Mouse (Mus musculus) ES-E14 (cell line): Measurements from ENCODE around the gene Abcc6. TPM values are rescaled to one million over a fixed set of nuclear protein-coding genes. Genes with fewer than 3 reads are reported as not detected.
A peak's percentile ranks its signal among the peaks of the same experiment; 100 is the strongest.

Experiments
- DNase-seq: peaks from one replicate; pipeline ENCODE4 v3.0.0-alpha.2; 2013; ENCODE audit warnings: low read depth, low spot score
- H3K27ac ChIP-seq: 2 replicates; pipeline ENCODE4 v1.5.1; 2012; ENCODE audit warnings: low read depth, mild to moderate bottlenecking, low read length, moderate library complexity, mixed read lengths; ENCODE audit not compliant: poor library complexity, insufficient read depth, severe bottlenecking
- H3K36me3 ChIP-seq: 2 replicates; pipeline ENCODE4 v1.6.1; 2012; ENCODE audit warnings: mild to moderate bottlenecking, low read length, moderate library complexity, mixed read lengths; ENCODE audit not compliant: control insufficient read depth, poor library complexity, insufficient read depth, severe bottlenecking
- H3K4me1 ChIP-seq, 2 experiments: fragments of 150-350 bp in 1 of 2; sonication (generic) in 1 of 2; 2 replicates each; pipeline ENCODE4 v1.6.1; 2012; ENCODE audit warnings: low read length in 2 of 2, mild to moderate bottlenecking in 1 of 2, mixed read lengths in 1 of 2; ENCODE audit not compliant: control insufficient read depth in 2 of 2, insufficient read depth in 2 of 2, poor library complexity in 1 of 2
- H3K4me3 ChIP-seq, 2 experiments: fragments of 150-350 bp in 1 of 2; sonication (generic) in 1 of 2; 2 replicates each; pipeline ENCODE4 v1.5.1; 2012; ENCODE audit warnings: low read length in 2 of 2, low read depth in 1 of 2, mild to moderate bottlenecking in 1 of 2, mixed read lengths in 1 of 2; ENCODE audit not compliant: insufficient read depth in 1 of 2, poor library complexity in 1 of 2, severe bottlenecking in 1 of 2
- H3K9ac ChIP-seq: 2 replicates; pipeline ENCODE4 v1.6.1; 2012; ENCODE audit warnings: low read depth, mild to moderate bottlenecking, low read length, mixed read lengths; ENCODE audit not compliant: poor library complexity, insufficient read depth, severe bottlenecking
- H3K9me3 ChIP-seq: fragments of 150-350 bp; sonication (generic); 2 replicates; pipeline ENCODE4 v1.6.1; 2012; ENCODE audit warnings: low read depth, mild to moderate bottlenecking, low read length; ENCODE audit not compliant: control insufficient read depth, insufficient read depth
- HCFC1 ChIP-seq: IDR thresholded peaks from 2 replicates; pipeline ENCODE4 v1.6.1; 2012; ENCODE audit warnings: low read length, inconsistent platforms, borderline replicate concordance; ENCODE audit not compliant: insufficient read depth
- MAFK ChIP-seq: IDR thresholded peaks from 2 replicates; pipeline ENCODE4 v1.6.1; 2014; ENCODE audit warnings: mild to moderate bottlenecking, low read depth, low read length, inconsistent platforms; ENCODE audit not compliant: insufficient read depth
- ZNF384 ChIP-seq: IDR thresholded peaks from 2 replicates; pipeline ENCODE4 v1.6.1; 2012; ENCODE audit warnings: low read depth, low read length, inconsistent platforms
- in situ Hi-C, 2 experiments: fragments of 600-800 bp; cut with MboI; formaldehyde crosslinking; loops; one replicate each; pipeline ENCODE4 v1.15.1; 2025; ENCODE audit warnings: low sequenced_read_pairs in 2 of 2, inconsistent platforms in 1 of 2; ENCODE audit not compliant: unreplicated experiment in 2 of 2
- total RNA-seq: library from RNA; depleted of rRNA; stranded (reverse); fragments of 300-350 nt; gene quantifications from 2 replicates; pipeline ENCODE4 v1.2.3, GENCODE M21; 2012; rRNA removed

The Abcc6 gene
- total RNA-seq, 1 experiment: 4.7 TPM

GRCm38 (mm10) chr7:45917926-45918325, 112.2 kb downstream of the Abcc6 start:
- Histone ChIP-seq H3K36me3 (no peaks in the 10 kb centered on the region), H3K9ac (peak overlapping the region; percentile 34; the same call in 1 of the 2 replicates), H3K27ac (no peak overlapping the region), H3K4me1 (peaks cover 8 to 36% of the 10 kb centered on the region in 2 experiments; a peak in 3 of 4 replicates), H3K9me3 (no peaks in the 10 kb centered on the region), H3K4me3 (no peak overlapping the region)
- in situ Hi-C loops: no loop called here
- TF ChIP-seq HCFC1 (no peak), ZNF384 (no peak), MAFK (no peak)
- DNase-seq: no peak

Other genes starting within 250 kb of the Abcc6 start
- 7.2 and 9.5 TPM in 2 replicates for gene Lmtk3, start 246.6 kb downstream of the Abcc6 start, total RNA-seq
- gene Sult2b1, start 245.6 kb downstream of the Abcc6 start, total RNA-seq: 1.6 and 2.1 TPM in 2 replicates
- 96.2 and 113 TPM in 2 replicates for gene Cyth2, start 215.7 kb downstream of the Abcc6 start, total RNA-seq
- 1.6 and 2.6 TPM in 2 replicates for gene Kcnj14, start 205.5 kb downstream of the Abcc6 start, total RNA-seq
- 93.4 and 107 TPM in 2 replicates for gene Grwd1, start 199.4 kb downstream of the Abcc6 start, total RNA-seq
- gene Kdelr1, start 157.5 kb downstream of the Abcc6 start, total RNA-seq: 73.2 and 87.2 TPM in 2 replicates
- 0.67 and 0.90 TPM in 2 replicates for gene Grin2d, start 151.9 kb downstream of the Abcc6 start, total RNA-seq
- 0.74 TPM in 1 of 2 replicates, not detected in the other for gene Syngr4, start 133.6 kb downstream of the Abcc6 start, total RNA-seq
- 26.0 and 34.8 TPM in 2 replicates for gene Tmem143, start 133.4 kb downstream of the Abcc6 start, total RNA-seq
- 43.8 and 56.5 TPM in 2 replicates for gene Emp3, start 108.9 kb downstream of the Abcc6 start, total RNA-seq
- gene Ccdc114, start 106.2 kb downstream of the Abcc6 start, total RNA-seq: 7.7 and 12.5 TPM in 2 replicates
- 173 and 219 TPM in 2 replicates for gene Nomo1, start 3.4 kb upstream of the Abcc6 start, total RNA-seq
- 0.58 and 0.85 TPM in 2 replicates for gene Kcnj11, start 70.5 kb upstream of the Abcc6 start, total RNA-seq
- gene Abcc8, start 149.7 kb upstream of the Abcc6 start, total RNA-seq: 0.62 and 1.7 TPM in 2 replicates
- gene Ush1c, start 208.2 kb upstream of the Abcc6 start, total RNA-seq: 0.18 and 0.42 TPM in 2 replicates
- gene Otog, start 210.7 kb upstream of the Abcc6 start, total RNA-seq: 0.16 and 0.22 TPM in 2 replicates